Mouse (Mus musculus): ENCODE results near the gene Evi5.

GRCm38 (mm10) chr5:107777545-107777830 lies 97.4 kb downstream of the Evi5 start:
- no peak for TF ChIP-seq POLR2A (IDR thresholded peaks at IDR 0.05; ENCODE audit: insufficient read length, low read depth)
- TF ChIP-seq USF1 (IDR thresholded peaks at IDR 0.05; ENCODE audit: low read depth), result no peak
- TF ChIP-seq MAX (IDR thresholded peaks at IDR 0.05; ENCODE audit: low read depth), result no peak
- TF ChIP-seq TCF12 (IDR thresholded peaks at IDR 0.05; ENCODE audit: insufficient read depth, poor library complexity, severe bottlenecking), result no peak
- no peak for TF ChIP-seq E2F4 (IDR thresholded peaks at IDR 0.05; ENCODE audit: insufficient read depth)

All from myocyte (in vitro differentiated cells).